Mouse (Mus musculus) forebrain, embryonic 13.5 days (tissue): ENCODE measurements around the gene Senp3. TPM values are rescaled to one million over a fixed set of nuclear protein-coding genes. Genes with fewer than 3 reads are reported as not detected.
"Not testable (repeated sequence)": the region's sequence is repeated elsewhere in the genome, so short reads cannot be mapped to it uniquely, and the experiment has no call there.

Experiments
- ATAC-seq: fragments of 200-750 bp; cut with Nextera tagmentation; 2 replicates; pipeline ENCODE4 v1.8.0; 2017
- H3K27ac ChIP-seq: fragments of 300-500 bp; sonication (generic); 2 replicates; pipeline ENCODE4 v1.5.1; 2015; ENCODE audit warnings: inconsistent platforms, mild to moderate bottlenecking, moderate library complexity
- H3K27me3 ChIP-seq: fragments of 300-500 bp; sonication (generic); 2 replicates; pipeline ENCODE4 v1.6.1; 2015; ENCODE audit warnings: mild to moderate bottlenecking, inconsistent platforms
- H3K36me3 ChIP-seq: fragments of 300-500 bp; sonication (generic); 2 replicates; pipeline ENCODE4 v1.6.1; 2015; ENCODE audit warnings: mild to moderate bottlenecking, inconsistent platforms; ENCODE audit not compliant: poor library complexity, severe bottlenecking
- H3K4me1 ChIP-seq: fragments of 300-500 bp; sonication (generic); 2 replicates; pipeline ENCODE4 v1.6.1; 2015; ENCODE audit warnings: inconsistent platforms
- H3K4me2 ChIP-seq: fragments of 300-500 bp; sonication (generic); 2 replicates; pipeline ENCODE4 v1.6.1; 2015; ENCODE audit warnings: inconsistent platforms, mild to moderate bottlenecking, moderate library complexity
- H3K4me3 ChIP-seq: fragments of 300-500 bp; sonication (generic); 2 replicates; pipeline ENCODE4 v1.5.1; 2015; ENCODE audit warnings: mild to moderate bottlenecking, inconsistent platforms
- H3K9ac ChIP-seq: fragments of 300-500 bp; sonication (generic); 2 replicates; pipeline ENCODE4 v1.6.1; 2015; ENCODE audit warnings: mild to moderate bottlenecking, inconsistent platforms
- H3K9me3 ChIP-seq: fragments of 300-500 bp; sonication (generic); replicated peaks from 2 replicates; pipeline ENCODE4 v1.6.1; 2016; ENCODE audit warnings: inconsistent platforms
- WGBS: fragments of 180-500 bp; shearing (Covaris S2); methylation state at CpG from one replicate; pipeline ENCODE4 v1.1.7; 2015; 5-methylcytosine and 5-hydroxymethylcytosine counted together
- polyA plus RNA-seq: library from polyadenylated mRNA; unstranded; fragments of >200 nt; fragmentation: Nextera tagmentation; extraction: Ambion mirVana; gene quantifications from 2 replicates; pipeline ENCODE4 v1.2.1, GENCODE M21; 2015

Senp3 gene
- polyA plus RNA-seq, 1 experiment from 2014 or later = 93.7 TPM

DNA sequence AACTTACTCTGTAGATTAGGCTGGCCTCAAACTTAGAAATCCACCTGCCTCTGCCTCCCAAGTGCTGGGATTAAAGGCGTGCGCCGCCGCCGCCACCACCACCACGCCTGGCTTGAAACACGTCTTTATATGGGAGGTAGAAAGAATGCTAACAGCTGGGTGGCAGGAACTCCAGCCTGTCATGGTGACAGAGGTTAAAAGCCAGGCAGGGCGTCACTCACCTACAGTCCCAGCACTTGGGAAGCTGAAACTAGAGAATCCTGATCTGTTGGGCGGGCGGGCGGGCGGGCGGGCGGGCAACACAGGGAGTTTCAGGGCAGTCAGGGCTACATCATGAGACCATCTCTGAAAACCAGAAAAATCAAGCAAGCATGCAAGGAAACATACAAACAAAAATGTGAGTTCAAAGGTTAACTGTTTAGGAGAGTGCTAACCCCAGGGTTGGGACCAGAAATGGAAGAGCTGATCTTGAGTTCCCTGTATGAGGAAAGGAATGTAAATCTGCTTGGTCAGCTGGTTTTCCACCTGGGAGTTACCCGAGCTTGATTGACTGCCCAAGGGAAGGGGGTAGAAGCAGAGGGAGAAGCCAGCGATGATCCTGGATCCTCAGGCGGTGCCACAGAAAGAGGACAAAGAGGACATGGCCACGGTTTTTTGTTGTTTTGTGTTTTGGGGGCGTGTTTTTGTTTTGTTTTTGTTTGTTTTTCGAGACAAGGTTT is 31.2 kb upstream of the Senp3 start:
- no peak overlapping the region for H3K4me2 ChIP-seq
- H3K4me3 ChIP-seq = no peak overlapping the region
- no peaks in the 10 kb centered on the region for H3K4me1 ChIP-seq
- H3K9ac ChIP-seq = no peak overlapping the region
- WGBS = 85% methylated on average over 20 of the region's 20 CpGs
- H3K9me3 ChIP-seq = no peaks in the 10 kb centered on the region; the same call in 1 of the 2 replicates
- ATAC-seq = no peak
- no peaks in the 10 kb centered on the region for H3K27me3 ChIP-seq
- no peak overlapping the region for H3K27ac ChIP-seq
- H3K36me3 ChIP-seq = no peaks in the 10 kb centered on the region

DNA sequence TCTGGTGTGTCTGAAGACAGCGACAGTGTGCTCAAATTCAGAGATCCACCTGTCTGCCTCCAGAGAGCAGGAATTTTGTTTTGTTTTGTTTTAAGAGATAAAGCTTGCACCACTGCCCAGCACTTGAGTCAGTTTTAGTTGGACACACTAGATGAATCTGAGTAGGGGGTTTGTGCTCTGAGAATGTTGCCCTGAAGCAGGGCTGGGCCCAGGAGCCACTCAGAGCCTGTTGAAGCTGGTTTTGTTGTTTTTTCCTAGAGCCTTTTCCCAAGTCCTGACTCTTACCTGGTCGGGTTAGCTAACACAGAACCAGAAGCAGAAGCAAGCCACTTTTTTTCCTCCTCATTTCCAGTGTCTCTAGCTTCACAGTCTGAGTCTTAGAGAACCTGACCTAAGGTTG is 29.2 kb upstream of the Senp3 start:
- Histone ChIP-seq H3K4me1 (no peaks in the 10 kb centered on the region), H3K4me3 (no peak overlapping the region), H3K9ac (no peak overlapping the region), H3K27me3 (no peaks in the 10 kb centered on the region), H3K9me3 (no peaks in the 10 kb centered on the region; the same call in 1 of the 2 replicates), H3K27ac (no peak overlapping the region), H3K36me3 (no peaks in the 10 kb centered on the region), H3K4me2 (no peak overlapping the region)
- 85% methylated on average over 2 of the region's 2 CpGs for WGBS
- ATAC-seq = no peak

DNA sequence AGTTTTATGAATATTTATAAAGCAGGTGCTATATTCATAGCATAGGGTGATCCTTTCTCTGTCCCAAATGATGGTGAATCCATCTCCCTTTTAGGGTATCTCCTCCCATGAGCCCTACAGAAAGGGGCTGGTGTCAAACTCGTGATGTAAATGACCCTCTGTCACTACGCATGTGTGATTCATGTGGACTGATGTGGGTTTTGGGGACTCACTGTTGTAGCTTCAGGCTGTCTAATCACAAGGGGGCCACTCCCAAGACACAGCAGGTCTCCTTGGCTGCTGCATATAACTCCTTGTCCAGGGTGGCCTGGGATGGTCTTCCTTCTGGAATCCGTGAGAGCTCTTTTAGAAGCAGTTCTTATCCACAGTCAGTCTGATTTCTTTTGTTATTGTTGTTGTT is 28.6 kb upstream of the Senp3 start:
- Histone ChIP-seq H3K4me2 (no peak overlapping the region), H3K36me3 (no peaks in the 10 kb centered on the region), H3K4me1 (no peaks in the 10 kb centered on the region), H3K27me3 (no peaks in the 10 kb centered on the region), H3K9ac (no peak overlapping the region), H3K9me3 (no peaks in the 10 kb centered on the region; the same call in 1 of the 2 replicates), H3K27ac (no peak overlapping the region), H3K4me3 (no peak overlapping the region)
- WGBS = 72% methylated on average over 3 of the region's 3 CpGs
- no peak for ATAC-seq

DNA sequence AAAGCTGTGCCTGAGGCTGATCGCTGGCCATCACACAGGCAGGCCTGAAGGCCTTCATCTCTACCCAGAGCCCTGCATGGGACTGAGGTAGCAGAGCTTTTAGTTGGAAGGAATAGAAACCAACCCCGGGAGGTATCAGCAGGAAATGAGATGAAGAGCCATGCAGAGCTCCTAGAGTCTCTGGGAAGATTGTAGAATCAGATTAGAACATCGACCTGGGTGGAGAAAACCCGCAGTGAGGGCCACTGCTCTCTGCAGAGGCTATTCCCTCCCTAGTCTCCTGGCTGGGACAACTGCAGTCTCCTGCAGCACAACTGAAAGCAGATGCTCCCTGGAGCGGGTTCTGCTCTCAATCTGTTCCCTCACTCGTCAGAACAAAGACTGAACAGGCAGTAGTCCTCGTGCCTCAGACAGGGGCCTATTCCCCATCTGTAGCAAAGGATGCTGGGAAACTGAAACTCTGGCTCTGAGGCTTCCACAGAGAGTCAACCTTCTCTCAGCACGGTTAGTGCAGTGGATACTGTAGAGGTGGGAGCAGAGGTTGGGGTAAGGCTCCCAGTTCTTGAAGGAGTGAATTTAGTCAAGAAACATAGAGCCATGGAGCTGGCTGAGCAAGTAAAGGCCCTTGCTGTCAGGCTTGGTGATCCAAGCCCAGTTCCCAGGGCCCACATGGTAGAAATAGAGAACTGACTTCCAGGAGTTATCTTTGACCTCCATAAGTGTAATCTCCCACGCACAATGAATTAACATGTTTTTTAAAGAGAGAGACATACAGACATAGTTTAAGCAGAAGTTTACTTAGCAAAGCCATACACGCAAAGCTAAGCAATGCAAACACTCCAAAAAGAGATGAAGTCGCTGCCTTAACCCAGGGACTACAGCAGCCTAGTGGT is 27.9 kb upstream of the Senp3 start:
- no peak for ATAC-seq
- H3K27me3 ChIP-seq = no peaks in the 10 kb centered on the region
- no peaks in the 10 kb centered on the region for H3K36me3 ChIP-seq
- no peaks in the 10 kb centered on the region for H3K9me3 ChIP-seq
- H3K4me2 ChIP-seq = no peak overlapping the region
- H3K4me1 ChIP-seq = no peaks in the 10 kb centered on the region
- no peak overlapping the region for H3K27ac ChIP-seq
- 56% methylated on average over 11 of the region's 11 CpGs for WGBS
- no peak overlapping the region for H3K4me3 ChIP-seq
- H3K9ac ChIP-seq = no peak overlapping the region

DNA sequence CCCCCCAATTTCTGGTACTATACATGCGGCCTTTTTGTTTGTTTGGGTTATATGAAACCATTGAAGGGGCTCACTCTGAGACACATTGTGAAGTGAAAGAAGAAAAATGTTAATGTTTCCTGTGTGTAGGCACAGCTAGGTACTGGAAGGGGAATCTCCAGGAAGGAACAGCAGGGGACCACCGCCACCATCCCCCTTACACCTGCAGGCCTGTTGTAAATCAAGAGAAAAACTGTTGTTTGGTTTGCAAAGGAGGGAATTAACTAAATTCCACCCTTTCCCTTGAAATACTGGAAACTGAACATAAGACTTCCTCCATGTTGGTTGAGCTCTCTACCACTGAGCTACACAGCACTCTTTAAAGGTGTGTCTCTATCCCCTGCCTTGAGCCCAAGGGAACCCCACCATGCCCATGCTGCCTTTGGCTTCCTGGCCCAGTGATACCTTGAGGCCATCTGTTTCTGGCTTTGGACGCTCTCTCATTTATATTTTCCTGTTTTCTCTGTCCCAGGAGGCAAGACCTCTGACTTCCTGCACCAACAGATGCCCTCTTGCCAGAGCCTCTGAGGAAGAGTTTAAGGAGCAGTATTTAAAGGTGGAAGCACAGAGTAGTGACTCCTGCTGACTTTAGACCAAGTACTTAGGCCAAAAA is 26.9 kb upstream of the Senp3 start:
- WGBS = 90% methylated on average over 3 of the region's 3 CpGs
- no peaks in the 10 kb centered on the region for H3K36me3 ChIP-seq
- no peak overlapping the region for H3K27ac ChIP-seq
- H3K27me3 ChIP-seq = no peaks in the 10 kb centered on the region
- no peak for ATAC-seq
- H3K4me2 ChIP-seq = no peak overlapping the region
- H3K4me1 ChIP-seq = no peaks in the 10 kb centered on the region
- no peaks in the 10 kb centered on the region for H3K9me3 ChIP-seq
- no peak overlapping the region for H3K4me3 ChIP-seq
- no peak overlapping the region for H3K9ac ChIP-seq

DNA sequence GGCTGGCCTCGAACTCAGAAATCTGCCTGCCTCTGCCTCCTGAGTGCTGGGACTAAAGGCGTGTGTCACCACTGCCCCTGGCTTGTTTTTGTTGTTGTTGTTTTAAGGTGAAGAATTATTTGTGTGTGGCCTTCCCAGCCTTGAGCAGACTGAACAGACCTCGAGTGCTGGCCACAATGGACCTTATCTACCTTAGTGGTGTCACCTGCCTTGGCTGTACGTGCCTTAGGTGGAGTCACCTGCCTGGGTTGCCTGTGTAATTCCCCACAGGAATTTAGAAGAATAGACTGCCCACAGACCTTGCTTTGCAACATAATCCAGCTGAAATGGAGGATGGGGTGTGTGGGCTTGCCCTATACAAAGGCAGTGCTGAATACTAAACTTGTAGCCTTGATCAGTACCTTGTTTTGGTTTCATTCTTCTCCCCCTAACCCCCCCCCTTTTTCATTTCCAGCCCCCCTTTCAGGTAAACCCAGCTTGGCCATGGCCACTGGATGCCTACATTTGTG is 26.0 kb upstream of the Senp3 start:
- Histone ChIP-seq H3K4me2 (no peak overlapping the region), H3K27ac (no peak overlapping the region), H3K36me3 (no peaks in the 10 kb centered on the region), H3K4me3 (no peak overlapping the region), H3K9ac (no peak overlapping the region), H3K9me3 (no peaks in the 10 kb centered on the region), H3K4me1 (no peaks in the 10 kb centered on the region), H3K27me3 (no peaks in the 10 kb centered on the region)
- no peak for ATAC-seq
- 92% methylated on average over 4 of the region's 4 CpGs for WGBS

DNA sequence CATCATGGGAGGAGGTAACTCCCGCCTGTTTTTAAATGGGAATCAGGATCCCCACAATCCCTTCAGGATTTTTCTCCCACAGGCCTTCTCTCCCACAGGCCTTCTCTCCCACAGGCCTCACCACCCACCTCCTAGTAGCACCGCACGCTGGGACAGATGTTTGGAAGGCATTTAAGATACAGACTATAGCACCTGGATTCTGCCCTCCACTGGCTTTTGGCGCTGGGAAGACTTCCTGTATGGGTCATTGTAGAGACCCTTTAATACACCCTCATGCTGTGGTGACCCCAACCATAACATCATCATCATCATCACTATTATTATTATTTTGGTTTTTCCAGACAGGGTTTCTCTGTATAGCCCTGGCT is 25.6 kb upstream of the Senp3 start:
- Histone ChIP-seq H3K36me3 (no peaks in the 10 kb centered on the region), H3K4me2 (no peak overlapping the region), H3K27me3 (no peaks in the 10 kb centered on the region), H3K27ac (no peak overlapping the region), H3K9ac (no peak overlapping the region), H3K4me1 (no peaks in the 10 kb centered on the region), H3K9me3 (no peaks in the 10 kb centered on the region), H3K4me3 (no peak overlapping the region)
- 93% methylated on average over 4 of the region's 4 CpGs for WGBS
- no peak for ATAC-seq

DNA sequence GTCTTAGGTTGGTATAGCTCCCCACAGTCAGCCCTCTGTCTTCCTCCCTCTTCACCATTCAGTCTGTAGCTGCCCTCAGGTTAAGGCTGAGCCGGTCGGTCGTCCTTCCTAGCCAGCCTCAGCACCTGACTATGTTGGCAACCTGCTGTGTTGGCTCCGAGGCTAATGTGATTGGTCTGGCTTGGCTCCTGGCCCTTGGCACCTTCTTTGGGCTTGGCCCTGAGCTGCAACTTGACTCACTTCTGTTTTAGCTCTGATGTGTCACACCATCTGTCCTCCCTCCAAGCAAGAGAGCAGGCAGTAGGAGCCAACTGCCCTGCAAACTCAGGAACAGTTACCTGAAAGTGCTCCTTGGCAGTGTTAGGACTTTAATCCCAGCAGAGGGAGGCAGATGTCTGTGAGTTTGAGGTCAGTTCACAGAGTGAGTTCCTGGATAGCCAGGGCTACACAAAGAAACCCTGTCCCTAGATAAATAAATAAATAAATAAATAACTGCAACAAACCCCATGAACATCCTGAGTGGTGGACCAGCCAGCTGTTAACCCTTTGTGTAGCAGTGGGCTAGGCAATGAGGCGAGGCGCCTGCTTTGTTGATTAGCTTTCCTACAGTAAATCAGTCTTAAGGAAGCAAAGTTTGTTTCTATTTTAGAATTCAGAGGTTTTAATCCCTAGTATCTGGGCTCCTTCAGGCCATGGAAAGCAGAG is 25.0 kb upstream of the Senp3 start:
- H3K4me1 ChIP-seq = no peaks in the 10 kb centered on the region
- H3K4me2 ChIP-seq = no peak overlapping the region
- 47% methylated on average over 6 of the region's 6 CpGs for WGBS
- H3K27ac ChIP-seq = no peak overlapping the region
- no peaks in the 10 kb centered on the region for H3K36me3 ChIP-seq
- H3K9ac ChIP-seq = no peak overlapping the region
- H3K9me3 ChIP-seq = no peaks in the 10 kb centered on the region
- H3K27me3 ChIP-seq = no peaks in the 10 kb centered on the region
- ATAC-seq = no peak
- no peak overlapping the region for H3K4me3 ChIP-seq

DNA sequence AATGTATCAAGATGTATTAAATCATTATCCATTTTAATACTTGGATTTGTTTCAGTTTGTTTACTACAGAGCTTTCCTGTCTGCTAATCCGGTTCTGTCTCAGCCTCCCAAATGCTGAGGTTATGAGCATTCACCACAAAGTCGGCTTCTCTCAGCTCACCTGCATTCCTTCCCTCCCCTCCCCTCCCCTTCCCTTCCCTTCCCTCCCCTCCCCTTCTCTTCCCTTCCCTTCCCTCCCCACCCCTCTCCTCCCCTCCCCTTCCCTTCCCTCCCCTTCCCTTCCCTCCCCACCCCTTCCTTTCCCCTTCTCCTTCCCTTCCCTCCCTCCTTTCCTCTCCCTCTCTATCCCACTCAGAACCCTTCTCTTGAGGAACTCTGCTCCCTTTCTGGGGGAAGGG is 22.7 kb upstream of the Senp3 start:
- Histone ChIP-seq H3K4me1 (no peaks in the 10 kb centered on the region), H3K27ac (no peak overlapping the region), H3K4me2 (no peak overlapping the region), H3K4me3 (no peak overlapping the region), H3K27me3 (no peaks in the 10 kb centered on the region), H3K36me3 (no peaks in the 10 kb centered on the region), H3K9me3 (no peaks in the 10 kb centered on the region), H3K9ac (no peak overlapping the region)
- no peak for ATAC-seq
- 44% methylated on average over 2 of the region's 2 CpGs for WGBS

DNA sequence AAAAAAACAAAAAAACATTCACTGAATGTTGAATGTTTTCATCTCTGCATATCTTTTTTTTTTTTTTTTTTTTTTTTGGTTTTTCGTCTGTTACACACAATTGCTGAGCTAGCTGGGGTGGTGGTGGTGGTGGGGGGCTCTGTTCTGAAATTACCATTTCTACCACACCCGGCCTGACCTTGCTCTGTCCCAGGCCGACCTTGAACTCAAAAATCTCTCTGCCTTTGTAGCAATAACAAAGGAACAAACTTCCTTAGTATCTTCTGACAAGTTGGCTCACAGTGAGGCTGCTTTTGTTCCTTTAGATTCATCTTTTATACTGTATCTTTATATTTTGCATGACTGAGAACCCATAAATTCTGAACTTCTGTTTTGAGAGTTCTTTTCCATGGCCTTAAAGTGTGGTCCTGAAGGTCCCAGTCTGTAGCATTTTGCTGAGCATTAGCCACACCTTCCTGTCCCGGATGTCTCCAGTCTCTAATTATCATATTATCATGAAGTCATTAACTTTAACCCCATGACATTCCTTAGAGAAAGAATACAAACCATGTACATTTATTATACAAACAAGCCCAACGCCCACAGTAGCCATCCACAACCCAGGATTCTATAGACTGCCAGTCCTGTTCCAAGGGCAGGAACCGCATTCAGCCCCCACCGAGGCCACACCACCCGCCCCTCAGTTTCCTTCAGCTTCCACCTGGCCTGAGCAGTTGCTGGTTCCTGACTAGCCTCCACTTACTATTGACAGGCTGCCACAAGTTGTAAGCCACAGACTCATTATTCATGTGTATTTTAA is 22.1 kb upstream of the Senp3 start:
- no peaks in the 10 kb centered on the region for H3K27me3 ChIP-seq
- H3K4me2 ChIP-seq = no peak overlapping the region
- no peak overlapping the region for H3K4me3 ChIP-seq
- no peaks in the 10 kb centered on the region for H3K36me3 ChIP-seq
- H3K4me1 ChIP-seq = no peaks in the 10 kb centered on the region
- H3K9me3 ChIP-seq = no peaks in the 10 kb centered on the region
- no peak overlapping the region for H3K27ac ChIP-seq
- H3K9ac ChIP-seq = no peak overlapping the region
- 68% methylated on average over 8 of the region's 8 CpGs for whole genome bisulfite sequencing
- no peak for ATAC-seq

DNA sequence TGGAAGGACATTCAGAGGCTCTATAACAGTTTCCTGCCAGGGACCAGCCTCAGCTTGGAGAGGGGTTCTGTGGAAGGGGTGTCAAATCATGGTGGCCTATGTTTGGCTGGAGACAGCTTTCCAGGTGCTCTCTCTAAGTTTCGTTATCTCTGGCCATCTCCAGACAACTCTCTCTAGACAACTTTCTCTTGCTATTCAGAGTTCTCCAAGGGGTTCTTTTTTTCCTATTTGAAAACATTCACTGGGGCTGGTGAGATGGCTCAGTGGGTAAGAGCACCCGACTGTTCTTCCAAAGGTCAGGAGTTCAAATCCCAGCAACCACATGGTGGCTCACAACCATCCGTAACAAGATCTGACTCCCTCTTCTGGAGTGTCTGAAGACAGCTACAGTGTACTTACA is 21.5 kb upstream of the Senp3 start:
- 81% methylated on average over 3 of the region's 3 CpGs for WGBS
- H3K9me3 ChIP-seq, H3K9ac ChIP-seq, H3K4me2 ChIP-seq, H3K4me1 ChIP-seq, ATAC-seq, H3K36me3 ChIP-seq, H3K27ac ChIP-seq, H3K4me3 ChIP-seq, H3K27me3 ChIP-seq: not testable (repeated sequence)
